Mouse (Mus musculus): ENCODE results near the gene Elob.

DNA sequence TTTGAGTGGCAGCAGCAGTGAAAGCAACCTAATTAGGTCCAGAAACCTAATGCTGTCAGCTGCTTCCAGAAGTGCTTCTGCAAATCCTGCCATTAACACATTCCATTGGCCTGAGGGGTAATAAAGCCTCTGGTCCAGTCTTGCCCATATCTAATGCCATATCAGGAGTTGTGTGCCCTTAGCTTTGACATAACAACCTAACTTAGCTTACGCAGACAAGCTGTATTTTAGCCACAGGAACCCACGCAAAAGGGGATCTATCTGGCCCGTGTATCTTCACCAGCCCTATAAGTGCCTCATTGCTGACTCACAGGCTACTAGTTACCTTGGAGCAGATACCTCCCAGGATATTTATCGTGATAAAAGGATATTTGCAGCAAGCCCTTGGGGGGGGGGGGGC lies 3.3 kb downstream of the Elob start:
- TF ChIP-seq CTCF (IDR thresholded peaks at IDR 0.05; ENCODE audit: low read depth, low read length) (no peak), POLR2A (IDR thresholded peaks at IDR 0.05; ENCODE audit: extremely low read depth, insufficient read depth, low read length) (no peak)
